Mouse (Mus musculus) megakaryocyte-erythroid progenitor cell, adult 5-6 weeks (primary cell): ENCODE results near the gene Sec31a. TPM values are rescaled to one million over a fixed set of nuclear protein-coding genes. Genes with fewer than 3 reads are reported as not detected.
A peak's percentile ranks its signal among the peaks of the same experiment; 100 is the strongest.
"Not testable (repeated sequence)": the region's sequence is repeated elsewhere in the genome, so short reads cannot be mapped to it uniquely, and the experiment has no call there.

Experiments used
- ATAC-seq: replicated peaks from 2 replicates; pipeline ENCODE4 v1.8.0; 2016; ENCODE audit warnings: mild to moderate bottlenecking, inconsistent platforms; ENCODE audit not compliant: severe bottlenecking, poor library complexity, low FRiP score, low TSS enrichment
- total RNA-seq, 2 experiments: library from RNA; stranded (forward) in 1 of 2; stranded (reverse) in 1 of 2; fragments of 200-1000, 215-1000 nt in 1 of 2; fragments of >200 nt in 1 of 2; fragmentation: Nextera tagmentation in 1 of 2; gene quantifications; 2 replicates each; pipeline ENCODE4 v1.2.3; 2014 to 2017

Gene Sec31a
- total RNA-seq (2014; fragmentation: Nextera tagmentation) (121 and 126 TPM in 2 replicates), total RNA-seq (2017) (95.7 and 121 TPM in 2 replicates)

DNA sequence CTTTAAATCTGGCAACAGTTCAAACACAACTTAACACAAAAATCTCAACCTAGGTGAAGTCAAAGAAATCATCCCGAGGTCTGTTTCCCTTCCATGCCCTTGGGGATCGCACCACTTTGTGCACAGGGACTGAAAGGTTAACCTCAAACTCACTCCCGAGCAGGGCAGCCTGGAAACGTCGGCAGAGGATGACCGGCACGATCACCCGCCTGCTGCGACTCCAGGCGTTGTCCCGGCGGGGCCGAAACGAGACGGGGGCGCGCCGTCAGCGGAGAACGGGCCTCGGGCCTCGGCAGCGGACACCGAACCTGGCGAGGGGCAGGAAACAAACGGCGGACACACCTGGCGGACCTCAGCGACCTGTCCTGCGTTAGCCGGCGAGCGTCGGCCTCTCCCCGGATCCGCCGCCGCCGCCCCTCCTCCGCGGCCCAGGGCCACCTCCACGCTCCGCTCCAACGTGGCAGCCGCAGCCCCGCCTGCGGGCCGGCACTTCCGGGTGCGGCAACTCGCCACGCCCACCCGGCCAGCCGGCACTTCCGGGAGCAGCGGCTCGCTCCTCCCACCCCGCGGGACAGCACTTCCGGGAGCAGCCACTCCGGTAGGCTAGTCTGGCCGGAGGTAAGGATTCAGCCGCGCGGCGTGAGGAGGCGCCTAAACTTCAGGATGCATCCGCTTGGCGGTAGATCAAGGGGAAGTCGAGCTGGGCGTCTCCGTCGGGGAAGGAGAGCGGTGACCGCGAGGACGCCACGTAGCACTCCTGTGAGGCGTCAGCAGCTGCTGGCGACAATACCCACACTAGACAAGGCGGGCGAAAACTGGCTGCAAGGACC lies at the start of gene Sec31a:
Sec31a (minus strand) TSS at position 474 of the 830 bp plus-strand sequence.
- peak; percentile 95 for ATAC-seq

DNA sequence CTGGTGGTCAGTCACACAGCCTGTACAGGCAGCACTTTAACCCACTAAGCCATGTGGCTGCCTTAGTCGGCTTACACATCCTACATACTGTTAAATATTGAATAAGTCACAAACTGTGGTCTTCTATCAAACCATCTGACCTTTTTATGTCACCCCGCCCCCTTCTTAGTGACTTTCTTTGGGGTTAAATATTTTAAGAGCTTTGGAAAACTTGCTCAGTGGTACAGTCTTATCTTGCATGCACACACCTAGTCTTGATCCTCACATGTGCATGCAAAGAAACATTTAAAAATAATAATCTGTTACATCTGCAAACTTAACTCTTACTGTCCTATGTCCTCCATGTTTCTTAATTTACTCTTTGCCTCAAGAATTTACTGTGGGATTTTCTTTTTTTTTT lies 46.3 kb upstream of the Sec31a start:
- peak; percentile 69 for ATAC-seq

DNA sequence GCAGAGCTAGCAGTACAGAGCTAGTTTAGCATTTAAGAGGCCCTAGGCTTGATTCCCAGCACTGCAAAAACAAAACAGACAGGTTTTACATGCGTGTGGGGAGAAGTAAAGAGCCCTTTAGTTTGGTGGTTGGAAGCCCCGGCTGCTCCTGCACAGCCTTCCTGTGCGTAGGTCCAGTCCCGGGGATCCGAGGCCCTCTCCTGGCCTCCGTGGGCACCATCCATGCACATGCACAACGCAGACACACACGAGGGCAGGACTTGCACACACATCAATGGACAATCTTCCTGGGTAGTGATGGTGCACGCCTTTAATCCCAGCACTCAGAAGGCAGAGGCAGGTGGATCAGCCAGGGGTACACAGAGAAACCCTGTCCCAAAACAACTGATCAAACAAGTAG lies 45.5 kb upstream of the Sec31a start:
- no peak for ATAC-seq

DNA sequence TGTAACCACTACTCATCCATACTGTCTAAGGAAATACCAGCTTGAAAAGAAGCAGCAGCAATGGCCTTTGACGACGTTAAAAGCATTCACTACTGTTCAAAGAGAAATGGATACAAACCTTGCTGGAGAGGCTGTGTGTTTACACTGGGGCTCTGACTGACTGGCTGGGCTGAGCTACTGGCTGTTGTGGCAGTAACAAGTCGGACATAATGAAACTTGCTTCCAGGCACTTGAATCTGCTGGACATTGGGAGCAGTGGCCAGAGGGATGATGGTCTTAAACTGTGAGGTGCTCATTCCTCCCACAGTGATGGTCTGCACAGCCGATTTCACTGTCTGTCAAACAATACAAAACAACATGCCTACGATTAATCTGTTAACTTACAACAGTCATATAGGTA lies 43.4 kb upstream of the Sec31a start:
- ATAC-seq: no peak

DNA sequence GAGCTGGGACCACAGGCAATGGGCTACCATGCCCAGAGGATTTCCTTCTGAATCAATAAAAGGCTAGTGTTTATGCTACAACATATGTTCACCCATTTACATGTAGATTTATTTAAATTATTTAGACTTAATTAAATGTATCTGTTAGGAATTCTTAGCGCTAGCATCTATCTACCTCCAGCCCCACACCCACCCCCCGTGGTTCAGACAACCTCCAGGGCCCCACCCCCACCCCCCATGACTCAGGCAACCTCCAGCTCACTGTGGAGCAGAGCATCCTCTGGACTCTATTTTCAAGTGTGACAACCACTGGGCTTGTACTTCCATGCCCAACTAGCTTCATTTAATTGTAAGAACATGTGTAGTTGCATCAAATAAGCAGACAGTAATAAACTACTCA lies 35.8 kb upstream of the Sec31a start:
- ATAC-seq: no peak

DNA sequence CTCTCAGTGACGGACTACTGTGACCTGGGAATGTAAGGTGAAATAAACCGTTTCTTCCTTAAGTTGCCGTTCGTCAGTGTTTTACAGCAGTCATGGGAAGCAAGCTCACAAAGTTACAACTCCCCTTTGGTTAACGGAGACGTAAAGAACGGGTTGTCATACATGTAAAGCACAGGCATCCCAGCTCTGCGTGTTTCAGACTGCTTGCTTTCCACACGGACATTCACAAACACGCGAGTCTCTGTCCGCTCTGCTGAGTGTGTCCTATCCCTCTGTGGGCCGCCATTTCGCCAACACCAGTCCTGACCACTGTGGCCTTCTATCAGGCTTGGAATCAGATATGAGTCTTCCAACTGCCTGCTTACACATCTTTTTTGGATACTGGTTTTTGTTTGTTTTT lies 22.8 kb upstream of the Sec31a start:
- ATAC-seq: no peak

DNA sequence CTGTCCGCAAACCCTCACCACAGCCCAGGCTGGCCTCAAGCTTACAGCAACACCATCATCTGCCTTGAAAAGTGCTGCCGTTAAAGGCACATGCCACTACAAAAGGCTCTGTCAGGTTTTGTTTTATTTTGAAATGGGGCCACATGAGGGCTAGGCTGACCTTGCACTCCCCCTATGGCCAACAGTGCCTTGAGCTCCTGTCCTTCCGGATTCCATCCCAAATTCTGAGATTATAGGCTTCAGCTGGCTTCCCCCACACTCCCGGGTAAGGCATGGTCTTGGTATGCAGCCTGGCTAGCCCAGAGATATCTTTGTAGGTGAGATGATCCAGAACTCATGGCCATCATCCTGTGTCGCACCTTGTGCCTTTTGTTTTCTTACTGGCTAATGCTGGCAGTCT lies 21.9 kb upstream of the Sec31a start:
- no peak for ATAC-seq

GRCm38 (mm10) chr5:100437086-100437485 lies 21.1 kb upstream of the Sec31a start:
- ATAC-seq: no peak

DNA sequence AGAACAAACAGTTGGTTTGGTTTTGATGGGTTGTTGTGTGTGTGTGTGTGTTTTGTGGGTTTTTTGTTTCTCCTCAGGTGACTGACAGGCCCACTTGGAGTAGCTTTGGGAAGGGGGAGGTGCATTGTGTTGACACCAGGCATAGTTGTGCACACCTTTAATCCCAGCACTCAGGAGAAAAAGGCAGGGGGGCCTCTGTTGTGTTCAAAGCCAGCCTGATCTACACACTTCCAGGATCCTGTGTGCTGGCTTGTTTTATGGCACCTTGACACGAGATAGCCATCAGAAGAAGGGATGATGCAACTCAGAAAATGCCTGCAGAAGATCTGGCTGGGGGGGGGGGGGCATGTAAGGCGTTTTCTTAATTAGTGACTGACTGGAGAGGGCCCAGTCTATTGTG lies 14.9 kb upstream of the Sec31a start:
- ATAC-seq: no peak

- ATAC-seq: no peak
Measured at GRCm38 (mm10) chr5:100430076-100430390, 14.0 kb upstream of the Sec31a start.

DNA sequence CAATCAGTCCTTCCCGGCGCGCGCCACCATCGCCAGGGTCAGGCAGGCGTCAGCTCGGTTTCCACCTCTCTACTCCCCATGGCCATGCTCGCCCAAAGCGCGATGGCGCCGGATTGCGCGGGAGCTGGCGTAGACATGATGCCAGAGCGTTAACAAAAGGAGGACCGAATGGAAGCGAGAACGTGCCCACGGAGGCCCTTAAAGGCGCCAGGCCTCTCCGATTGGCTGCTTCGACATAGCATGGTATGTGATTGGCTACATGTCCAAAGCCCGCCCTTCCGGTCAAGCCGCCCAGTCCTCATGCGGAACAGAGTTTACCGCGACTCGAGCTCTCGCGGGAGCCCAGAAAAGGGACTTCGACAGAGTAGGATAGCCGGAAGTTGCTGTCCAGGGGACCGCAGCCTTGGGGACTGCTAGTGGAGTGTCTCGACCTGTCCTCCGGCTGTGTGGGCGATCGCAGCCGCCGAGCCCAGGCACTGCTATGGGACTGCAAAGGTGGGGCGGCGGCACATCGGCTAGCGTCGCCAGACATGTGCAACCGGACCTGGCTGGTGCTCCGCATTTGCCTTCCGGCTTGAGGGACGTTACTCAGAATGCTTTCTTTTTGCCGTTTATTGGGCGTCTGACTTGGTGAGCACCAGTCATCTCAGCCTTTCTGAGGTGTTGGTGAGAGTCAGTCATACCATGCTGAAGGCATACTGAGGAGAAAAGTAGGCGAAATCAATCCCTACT lies 13.5 kb upstream of the Sec31a start:
- ATAC-seq: peak; percentile 93

DNA sequence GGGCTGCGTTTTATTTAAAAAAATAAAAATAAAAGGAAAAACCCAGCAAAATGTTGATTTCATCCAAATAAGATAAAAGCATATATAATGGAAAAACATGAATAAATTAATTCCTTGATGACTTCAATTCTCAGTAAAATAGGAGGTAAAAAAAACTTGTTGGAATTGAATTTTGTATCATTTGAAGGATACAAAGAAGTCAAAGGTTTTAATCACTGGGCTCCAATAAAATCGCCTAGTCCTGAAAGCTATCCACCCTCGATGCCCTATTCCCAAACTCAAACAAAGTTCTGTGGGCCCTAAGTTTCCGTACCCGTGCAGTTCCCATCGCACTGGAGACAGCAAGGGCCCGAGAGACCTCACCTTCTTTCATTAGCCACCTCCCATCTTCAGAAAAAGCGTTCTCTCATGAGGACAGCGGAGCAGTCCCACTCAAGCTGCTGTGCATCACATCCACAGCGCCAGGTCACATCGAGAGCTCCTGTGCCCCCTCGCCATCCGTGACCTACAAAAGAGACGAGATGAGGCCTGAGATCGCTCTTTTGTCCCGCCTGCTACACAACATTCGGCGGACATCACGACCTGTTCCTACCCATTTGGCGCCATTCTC lies 12.8 kb upstream of the Sec31a start:
- ATAC-seq: peak; percentile 42

- peak; percentile 65 for ATAC-seq
Measured at GRCm38 (mm10) chr5:100428031-100428733, 12.1 kb upstream of the Sec31a start.

GRCm38 (mm10) chr5:100427276-100427675 lies 11.2 kb upstream of the Sec31a start:
- ATAC-seq: no peak

DNA sequence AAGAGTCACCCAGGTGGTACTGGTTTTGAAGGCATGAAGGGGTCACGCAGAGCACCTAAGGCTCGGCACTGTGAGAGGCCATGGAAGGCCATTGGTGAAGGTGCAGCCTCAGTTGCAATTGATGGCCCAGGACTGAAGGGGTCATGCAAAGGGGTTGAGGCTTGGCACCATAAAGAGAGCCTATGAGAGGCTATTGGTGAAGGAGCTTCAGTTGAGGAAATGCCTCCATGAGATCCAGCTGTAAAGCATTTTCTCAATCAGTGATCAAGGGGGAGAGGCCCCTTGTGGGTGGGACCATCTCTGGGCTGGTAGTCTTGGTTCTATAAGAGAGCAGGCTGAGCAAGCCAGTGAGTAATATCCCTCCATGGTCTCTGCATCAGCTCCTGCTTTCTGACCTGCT lies 9.8 kb upstream of the Sec31a start:
- not testable (repeated sequence) for ATAC-seq

DNA sequence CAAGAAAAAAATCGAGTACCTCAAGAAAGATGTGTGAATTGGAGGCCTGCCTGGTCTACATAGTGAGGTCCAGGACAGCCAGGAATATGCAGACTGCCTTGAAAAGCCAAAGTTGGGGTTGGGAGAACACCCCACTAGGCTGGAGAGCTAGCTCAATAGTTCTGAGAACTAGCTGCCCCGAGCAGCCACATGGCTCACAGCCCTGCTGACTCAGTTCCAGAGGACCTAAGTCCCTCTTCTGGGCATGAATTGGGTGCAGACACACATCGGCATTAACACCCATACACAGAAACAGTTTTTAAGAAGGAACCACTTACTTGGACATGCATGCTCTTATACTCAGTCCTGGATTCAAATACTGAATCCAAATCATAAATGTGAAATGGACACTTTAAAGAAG lies 8.2 kb upstream of the Sec31a start:
- ATAC-seq: no peak

DNA sequence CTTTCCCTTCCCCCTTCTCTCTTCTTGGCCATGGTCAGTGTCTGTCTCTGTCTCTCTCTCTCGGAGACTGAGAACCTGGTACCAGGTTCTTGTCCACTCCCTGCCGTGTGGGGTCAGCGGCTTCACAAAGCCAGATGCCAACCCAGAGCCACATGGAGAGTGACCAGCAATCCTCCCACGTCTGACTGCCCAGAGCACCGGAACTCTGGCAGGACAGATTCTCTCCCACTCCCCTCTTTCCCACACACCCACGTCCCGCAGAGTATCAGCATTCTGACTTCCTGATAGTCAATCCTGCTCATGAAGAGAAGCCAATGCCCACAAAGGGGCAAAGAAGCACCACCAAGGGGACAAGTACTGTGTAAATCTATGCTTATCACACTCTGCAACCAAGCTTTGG lies 7.6 kb upstream of the Sec31a start:
- no peak for ATAC-seq

- ATAC-seq: no peak
Measured at GRCm38 (mm10) chr5:100418861-100419260, 2.8 kb upstream of the Sec31a start.

DNA sequence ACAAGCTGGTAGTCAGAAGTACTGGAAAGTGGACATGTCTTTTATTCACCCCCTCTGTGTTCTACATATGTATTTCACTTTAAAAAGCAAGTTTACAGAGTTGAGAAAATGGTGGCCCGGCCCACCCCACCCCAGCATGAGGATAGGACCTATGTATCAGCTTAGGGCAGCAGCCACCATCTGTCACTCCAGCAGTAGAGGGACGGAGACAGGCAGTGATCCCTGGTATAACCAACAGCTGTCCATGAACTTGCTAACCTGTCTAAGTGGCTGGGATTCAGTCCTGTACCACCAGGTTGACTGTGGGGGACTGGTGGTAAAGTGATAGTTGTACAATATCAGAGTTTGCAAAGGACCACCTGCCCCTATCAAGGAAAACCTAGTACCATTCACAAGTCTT lies 2.0 kb upstream of the Sec31a start:
- ATAC-seq: no peak
